Mouse (Mus musculus) G1E (cell line): ENCODE results near the gene Btbd10.

Experiments used
- CTCF ChIP-seq: IDR thresholded peaks from 2 replicates; pipeline ENCODE4 v1.5.1; 2012; ENCODE audit warnings: low read depth, low read length, inconsistent platforms, mixed read lengths
- GATA1 ChIP-seq: IDR thresholded peaks from 2 replicates; pipeline ENCODE4 v1.6.1; 2012; ENCODE audit warnings: borderline replicate concordance, low read length, inconsistent platforms, mixed read lengths
- POLR2AphosphoS5 ChIP-seq: IDR thresholded peaks from 2 replicates; pipeline ENCODE4 v1.6.1; 2012; ENCODE audit warnings: low read depth, low read length, inconsistent platforms; ENCODE audit not compliant: insufficient replicate concordance
- TAL1 ChIP-seq: conservative IDR thresholded peaks from 2 replicates; pipeline ENCODE4 v1.6.1; 2012; ENCODE audit warnings: low read depth, low read length, inconsistent platforms, mixed read lengths

DNA sequence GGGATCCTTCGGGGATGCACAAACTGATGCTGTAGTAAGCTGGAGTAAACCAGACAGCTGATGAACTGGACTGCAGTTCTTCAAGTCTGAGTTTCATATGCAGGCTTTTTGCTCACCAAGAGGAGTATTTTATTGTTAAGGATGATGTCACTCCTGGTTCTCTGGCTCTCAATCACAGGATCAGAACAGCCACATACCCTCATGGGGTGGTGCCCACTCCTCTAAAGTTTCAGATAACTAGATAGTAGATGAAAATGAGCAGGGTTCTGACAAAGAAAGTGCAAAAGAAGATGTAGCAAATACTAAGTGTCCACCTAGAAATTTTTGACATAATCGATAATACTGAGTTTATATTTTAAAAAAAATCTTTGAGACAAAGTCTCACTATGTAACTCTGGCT is 19.3 kb upstream of the Btbd10 start, which contains the start of gene Pth:
- no peak for TF ChIP-seq GATA1
- no peak for TF ChIP-seq CTCF
- TF ChIP-seq TAL1, result no peak
- no peak for TF ChIP-seq POLR2AphosphoS5
